Mouse (Mus musculus) thymus, postnatal 36 days (tissue): ENCODE measurements around the gene Gm28635.

Experiments used
- DNase-seq, 2 experiments: peaks; one replicate each; pipeline ENCODE4 v3.0.0; 2022; ENCODE audit warnings: mixed read lengths in 2 of 2

Gm28635 gene

DNA sequence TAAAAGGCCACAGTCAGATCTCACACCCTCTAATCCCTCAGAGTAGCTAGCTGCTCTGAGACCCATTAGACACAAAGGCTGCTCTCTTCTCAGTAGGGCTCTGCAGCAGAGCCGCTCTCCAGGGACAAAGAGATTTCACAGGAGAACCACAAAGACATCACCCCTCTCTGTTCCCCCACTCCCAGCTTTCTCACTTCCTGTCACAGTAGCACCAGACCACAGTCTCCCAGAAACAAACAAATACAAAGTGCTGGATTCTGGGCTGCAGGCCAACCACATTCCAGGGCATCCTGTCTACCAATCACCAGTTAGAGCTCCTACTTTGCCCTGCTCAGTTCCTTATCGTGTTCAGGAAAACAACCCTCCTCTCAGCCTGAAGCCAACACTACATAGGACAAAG lies 42.2 kb downstream of the Gm28635 start:
- no peak for DNase-seq

DNA sequence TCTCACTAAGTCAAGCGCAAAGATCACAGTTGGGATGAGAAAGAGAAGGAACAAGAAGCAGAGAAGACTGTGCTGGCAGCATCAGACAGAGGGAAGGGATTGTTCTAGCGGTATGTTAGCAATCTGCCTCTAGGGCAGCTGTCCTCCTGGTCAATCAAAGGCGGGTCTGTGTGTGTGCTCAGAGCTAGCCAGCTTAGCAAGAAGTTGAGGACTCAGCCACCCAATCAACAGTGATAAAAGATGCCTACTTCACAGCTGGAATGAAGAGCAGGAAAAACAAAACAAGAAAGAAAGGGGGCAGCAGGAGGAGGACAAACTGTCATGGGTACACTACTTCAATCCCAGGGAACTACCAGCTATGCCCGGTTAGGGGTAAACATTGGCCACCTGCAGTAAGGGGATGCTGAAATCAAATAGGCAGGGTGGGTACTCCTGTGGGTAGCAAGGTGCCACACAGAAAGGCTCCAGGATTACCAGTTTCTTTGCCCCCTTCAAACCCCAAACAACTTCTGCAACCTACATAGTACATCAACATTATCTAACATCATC lies 42.8 kb downstream of the Gm28635 start:
- no peak for DNase-seq

DNA sequence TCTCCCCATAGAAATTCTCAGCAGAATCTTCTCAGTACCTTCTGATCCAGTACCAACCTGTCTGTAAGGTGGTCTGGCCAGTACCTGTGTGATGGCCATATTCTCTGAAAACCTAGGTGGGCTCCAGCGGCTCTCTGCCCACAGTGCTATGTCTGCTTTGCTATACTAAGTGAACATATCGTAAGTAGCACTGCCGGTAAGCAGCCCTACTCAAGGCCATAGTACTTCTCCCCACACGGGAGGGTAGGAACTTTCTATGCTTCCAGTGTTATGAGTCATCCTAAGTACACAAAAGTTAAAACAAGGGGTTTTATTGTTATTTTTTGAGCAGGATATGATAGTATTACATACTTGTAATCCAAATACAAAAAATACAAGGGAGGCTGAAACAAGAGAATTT lies 43.8 kb downstream of the Gm28635 start:
- DNase-seq: no peak

DNA sequence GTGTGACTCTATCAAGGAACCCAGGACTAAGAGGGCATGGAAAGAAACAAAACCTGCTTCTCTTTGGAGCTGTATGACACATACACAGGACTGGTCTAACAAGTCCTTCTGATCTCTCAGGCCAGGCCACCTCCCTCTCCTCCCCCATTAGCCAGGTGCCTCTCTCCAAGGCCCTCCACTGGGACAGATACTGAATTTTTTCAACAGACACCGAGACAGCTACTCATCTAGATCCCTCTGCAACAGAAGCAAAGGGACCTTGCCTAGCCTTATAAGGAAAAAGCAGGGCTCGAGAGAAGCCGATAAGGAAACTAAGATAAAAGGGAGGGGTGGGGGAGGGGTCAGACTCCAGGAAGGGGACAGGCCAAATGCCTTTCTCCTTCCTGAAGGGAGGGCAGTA lies 44.8 kb downstream of the Gm28635 start:
- DNase-seq: no peak

DNA sequence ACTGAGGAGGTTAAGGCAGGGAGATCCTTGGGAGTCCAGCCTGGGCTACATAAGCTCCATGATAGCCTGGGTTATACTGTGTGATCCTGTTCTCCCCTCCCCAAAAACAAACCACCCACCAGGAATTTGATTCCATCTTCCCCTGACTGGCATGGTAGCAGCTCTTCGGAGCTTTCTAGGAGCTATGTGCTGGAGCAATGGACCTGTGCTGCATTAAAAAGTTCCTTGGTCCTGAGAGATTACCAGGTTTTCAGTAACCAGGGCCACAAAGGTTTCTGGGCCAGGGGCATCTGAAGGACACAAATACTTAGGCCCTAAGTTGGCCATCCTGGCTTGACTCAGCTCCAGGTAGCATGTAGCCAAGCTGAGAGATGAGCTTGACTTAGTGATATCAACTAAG lies 45.8 kb downstream of the Gm28635 start:
- DNase-seq: no peak

DNA sequence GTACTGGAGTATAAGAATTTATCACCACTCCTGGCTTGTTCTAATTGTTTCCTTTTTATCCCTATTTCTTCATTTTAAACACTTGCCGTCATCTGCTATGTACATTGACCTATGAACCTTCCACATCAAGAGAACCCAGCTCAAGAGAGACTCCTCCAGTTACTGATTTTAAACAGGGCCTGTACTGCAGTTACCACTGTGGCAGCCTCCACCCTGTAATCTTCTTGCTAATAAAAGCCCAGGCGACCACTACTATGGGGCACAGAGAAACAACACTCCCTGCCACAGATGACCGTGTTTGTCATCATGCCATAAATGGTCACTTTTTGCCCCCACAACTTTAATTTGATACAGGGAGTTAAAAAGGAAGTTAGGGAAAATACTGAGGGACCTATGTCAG lies 50.8 kb downstream of the Gm28635 start:
- no peak for DNase-seq

DNA sequence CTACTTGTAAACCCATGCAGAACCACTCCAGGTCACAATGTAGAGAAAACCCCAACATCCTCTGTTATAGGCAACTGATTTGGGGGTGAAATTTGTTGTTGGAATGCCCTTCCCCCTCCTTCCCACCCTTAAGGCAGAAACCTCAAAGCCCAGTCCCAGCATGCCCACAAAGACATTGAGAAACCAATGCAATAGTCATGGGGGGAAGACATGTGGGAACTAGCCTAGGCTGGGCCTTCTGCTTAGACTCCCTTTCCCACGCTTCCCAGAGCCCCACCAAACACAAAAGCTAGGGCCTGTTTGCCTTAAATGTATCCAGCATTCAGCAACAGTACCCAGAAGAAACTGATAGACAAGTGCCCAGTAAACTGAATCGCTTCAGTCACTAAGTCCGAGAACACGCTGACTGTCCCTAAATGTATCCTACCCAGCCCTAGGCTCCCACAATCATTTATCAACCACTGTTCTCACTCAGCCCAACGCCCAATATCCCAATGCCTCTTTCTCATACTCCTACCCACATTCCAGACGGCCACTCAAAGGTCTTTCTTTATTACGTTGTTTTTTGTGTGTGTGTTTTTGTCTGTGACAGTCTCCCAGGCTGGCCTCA lies 51.4 kb downstream of the Gm28635 start:
- DNase-seq: no peak

DNA sequence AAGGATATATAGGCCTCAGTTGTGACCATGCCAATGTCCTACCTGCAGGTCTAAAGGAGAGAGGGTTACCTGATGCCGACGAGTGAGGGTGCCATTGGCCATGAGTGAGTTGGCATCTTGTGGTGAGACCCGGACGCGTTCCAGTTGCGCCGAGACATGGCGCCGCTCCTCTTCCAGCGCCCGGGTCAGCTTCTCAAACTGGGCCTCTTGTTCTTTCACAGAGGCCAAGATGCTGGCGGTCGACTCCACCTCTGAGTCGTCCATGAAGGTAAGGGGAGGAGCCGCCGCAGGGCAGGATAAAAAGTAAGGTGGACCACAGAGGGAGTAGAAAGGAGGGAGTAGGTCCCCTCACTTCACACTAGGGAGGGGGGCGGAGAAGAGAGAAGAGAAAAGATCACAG lies 53.6 kb downstream of the Gm28635 start:
- no peak for DNase-seq

DNA sequence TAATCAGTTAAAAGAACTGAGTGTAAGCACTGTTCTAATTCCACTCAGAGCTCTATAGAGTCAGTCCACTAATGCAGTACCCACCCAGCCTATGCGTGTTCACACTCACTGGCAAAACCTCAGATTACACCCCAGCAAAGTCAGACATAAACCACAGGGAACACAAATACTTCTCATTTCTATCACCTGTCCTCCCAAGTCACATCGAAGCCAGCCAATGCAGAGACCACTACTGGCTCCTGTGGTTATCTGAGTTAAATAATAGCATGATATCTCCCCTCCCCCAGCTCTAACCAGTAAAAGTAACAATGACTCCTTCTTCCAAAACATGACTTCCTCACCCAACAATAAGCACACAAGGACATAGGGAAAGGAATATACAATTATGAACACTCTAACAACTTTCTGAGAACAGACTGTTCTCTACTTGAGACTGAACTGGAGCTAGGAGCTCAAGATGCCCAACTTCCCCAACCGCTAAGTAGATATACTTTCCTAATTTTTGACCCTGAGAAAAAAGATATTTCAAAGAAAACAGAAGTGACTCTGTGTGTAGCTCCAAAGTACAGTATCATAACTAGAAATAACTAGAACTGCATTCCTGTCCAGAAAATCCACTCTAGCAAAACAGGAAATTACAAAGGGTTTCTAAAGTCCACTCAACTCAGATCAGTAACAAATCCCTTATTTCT lies 54.3 kb downstream of the Gm28635 start:
- no peak for DNase-seq

DNA sequence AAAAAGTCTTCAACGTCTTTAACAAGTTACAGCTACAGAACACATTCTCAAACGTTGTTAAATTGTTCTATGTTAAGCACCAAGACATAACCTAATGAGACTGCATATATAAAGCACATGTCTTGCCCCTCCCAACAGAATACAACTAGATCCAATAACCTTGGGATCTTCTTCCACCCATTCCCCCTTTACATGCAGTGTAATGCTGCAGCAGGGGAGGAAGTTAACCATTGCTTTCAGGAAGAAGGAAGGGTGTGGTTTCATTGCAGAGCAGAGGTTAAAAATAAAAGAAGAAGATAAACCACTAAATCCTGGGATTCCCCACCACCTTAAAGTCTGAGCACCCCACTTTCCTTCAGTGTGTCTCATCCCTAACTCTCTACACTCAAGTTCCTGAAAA lies 55.2 kb downstream of the Gm28635 start:
- no peak for DNase-seq

DNA sequence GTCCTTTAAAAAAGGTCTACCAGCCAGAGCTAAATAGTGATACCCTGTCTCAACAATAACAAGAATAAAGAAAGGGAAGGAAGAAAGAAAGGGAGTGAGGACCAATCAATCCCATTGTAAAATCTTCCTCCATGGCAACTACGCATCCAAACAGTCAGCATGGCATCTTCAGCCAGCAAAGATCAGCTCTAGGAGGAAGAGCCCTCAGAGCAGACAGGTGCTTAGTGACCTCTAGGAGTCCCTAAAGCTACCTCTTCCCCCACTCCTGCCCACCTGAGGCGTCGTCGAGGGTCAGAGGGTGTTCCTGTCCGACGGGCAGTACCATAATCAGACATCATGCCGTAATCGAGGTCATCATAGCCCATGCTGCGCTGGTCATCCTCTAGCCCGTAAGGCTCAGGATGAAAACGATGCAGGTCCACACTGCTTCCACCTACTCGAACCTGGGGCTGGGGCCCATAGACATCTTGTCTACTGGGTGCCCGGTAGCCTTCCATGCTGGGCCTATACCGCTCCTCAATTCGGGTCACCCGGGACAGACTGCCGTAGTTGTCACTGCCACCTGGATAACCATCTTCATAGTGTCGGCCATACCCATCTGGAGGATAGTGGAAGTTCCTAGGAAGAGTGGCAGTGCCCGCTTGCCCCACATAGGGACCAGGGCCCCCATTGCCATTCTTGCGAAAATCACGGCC lies 58.0 kb downstream of the Gm28635 start:
- no peak for DNase-seq

DNA sequence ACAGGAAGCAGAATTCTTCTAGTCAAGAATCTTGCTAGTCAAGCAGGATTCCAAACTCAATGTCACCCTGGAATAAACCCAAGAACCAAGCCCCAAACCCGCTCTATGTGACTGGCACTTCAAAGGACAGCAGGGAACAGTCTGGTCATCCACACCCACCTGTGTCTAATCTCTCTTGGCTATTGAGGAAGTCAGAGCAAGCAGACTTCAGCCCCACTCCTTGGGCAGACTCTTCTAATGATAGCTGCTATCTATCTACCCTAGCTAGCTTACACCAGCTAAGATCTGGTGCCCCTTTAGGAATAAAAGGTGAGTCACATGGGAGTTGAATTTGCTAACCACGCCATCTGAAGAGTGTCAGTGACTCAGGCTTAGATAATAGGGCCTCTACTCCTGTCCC lies 58.9 kb downstream of the Gm28635 start:
- no peak for DNase-seq

DNA sequence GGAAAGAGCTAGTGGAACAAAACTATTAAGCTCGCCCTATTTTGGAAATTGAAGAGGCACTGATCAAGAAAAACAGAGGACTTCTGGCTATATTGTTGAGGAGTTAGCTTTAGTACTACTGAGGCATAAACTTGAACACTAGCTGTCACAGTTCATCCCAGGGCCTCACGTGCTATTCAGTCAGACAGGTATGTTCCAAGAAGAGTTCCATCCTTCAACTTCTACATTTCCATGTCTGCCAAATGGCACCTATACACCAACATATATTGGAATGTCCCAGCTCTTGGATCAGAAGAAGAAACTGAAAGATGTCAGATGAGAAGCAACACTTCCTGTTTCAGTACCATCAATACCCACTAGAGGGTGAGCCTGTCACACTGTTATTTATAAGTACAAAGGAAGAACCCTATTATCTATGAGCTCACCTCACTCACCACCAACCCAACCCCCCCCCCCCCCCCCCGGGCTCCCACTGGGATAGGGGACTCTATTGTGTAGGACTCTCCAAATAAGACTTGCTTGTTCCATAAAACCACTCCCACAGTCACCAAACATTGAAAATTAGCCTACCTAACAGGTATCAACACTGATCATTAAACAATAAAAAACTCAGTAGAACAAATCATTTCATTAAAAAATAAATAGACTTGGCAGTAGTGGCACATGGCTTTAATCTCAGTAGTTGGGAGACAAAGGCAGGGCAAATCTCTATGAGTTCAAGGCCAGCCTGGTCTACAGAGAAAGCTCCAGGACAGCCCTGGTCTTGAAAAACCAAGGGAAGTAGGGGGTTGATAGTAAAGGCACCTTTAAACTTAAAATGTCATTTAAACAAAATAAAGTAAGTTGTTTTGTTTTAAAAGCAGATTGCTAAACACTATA lies 60.0 kb downstream of the Gm28635 start:
- no peak for DNase-seq

DNA sequence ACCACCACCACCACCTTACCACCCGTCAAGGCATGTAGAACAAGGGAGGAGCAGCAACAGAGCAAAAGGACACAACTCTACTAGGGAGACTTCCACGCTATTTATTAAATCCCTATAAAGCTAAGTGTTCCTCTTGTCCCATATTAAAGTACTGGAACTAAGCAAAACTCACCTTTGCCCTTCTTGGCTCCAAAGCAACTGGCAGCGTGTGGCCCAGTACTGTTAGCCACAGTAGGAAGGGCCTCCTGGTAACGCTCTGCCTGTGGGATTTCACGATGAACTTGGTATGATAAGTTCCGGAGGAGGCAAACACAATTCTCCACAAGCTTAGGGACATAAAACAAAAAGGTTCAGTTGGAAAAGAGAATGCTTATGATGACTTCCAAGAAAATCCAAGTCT lies 65.1 kb downstream of the Gm28635 start:
- DNase-seq: no peak

DNA sequence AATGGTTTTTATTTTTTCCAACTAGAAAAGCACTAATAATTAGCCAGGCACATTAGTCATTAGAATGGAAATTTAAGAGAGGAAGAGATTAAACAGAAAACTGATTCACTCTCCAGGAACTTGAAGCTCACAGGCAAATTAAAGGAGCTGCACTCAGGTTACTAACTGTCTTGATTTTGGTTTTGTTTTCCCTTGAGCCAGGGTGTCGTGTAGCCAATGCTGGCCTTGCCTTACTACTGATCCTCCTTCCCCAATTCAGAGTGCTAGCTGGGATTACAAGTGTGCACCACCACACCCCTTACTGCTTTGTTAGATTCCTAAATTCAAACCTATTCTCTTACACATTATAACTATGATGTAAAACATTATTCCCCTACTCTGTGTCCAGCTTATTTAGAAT lies 70.0 kb downstream of the Gm28635 start:
- DNase-seq: no peak

DNA sequence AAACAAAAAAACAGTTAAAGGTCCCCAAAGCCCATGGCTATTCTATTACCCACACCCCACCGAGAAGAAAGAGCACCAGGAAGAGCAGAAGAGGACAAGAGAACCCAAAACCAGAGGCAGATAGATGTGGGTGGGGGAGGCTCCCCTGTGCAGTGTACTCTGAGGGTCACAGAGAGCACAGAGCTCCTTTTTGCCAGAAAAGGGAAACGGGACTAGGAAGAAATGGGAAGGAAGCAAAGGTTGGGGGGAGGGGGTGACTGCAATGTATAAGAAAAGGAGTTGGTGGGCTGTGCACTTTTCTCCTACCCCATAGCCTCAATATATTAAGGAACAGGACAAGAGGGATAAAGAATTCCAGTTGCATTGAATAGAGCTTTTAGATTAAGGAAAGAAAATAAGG lies 76.9 kb downstream of the Gm28635 start:
- no peak for DNase-seq

DNA sequence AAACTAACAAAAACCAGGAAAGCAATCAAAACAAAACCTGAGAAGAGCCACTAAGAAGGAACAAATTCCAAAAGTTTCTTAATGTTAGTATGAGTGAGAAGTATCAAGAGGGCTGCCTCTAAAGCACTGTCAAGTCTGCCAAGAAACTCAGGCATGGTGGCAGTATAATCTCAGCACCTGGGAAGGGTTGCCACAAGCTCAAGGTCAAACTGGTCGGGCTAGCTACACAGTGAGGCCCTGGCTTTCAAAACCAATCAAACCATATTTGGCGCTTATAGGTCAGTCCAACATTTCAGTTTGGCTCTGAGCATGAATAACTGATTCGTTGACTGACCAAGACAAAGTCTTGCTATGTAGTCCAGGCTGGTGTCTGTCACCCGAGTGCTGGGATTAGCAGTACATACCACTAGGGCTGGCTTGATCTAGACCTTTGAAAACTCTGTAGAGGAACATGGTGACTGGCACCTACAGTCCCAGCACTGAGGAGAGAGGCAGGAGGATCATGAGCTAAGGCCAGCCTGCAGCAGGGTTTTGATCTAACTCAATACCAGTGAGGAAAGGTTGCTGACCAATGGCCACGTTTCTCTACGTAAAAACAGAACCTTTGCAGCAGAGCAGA lies 78.5 kb downstream of the Gm28635 start:
- DNase-seq: no peak

DNA sequence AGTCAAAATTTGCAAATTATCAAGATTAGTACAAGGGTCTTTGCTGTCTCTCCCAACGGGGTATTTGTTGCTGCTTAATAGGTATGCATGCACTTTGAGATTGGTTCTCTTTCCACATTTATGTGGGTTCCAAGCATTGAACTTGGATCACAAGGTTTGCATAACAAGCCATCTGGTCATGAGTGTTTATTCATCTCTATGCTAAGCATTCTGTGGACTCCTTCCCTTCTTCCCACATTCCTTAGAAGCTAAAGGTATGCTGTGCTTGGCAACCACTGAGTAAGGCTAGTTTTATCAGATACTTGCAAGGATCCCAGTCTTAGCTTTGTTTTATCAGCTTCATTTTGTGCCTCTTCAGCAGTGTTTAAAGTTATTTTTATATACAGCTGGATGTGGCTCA lies 80.7 kb downstream of the Gm28635 start:
- no peak for DNase-seq

DNA sequence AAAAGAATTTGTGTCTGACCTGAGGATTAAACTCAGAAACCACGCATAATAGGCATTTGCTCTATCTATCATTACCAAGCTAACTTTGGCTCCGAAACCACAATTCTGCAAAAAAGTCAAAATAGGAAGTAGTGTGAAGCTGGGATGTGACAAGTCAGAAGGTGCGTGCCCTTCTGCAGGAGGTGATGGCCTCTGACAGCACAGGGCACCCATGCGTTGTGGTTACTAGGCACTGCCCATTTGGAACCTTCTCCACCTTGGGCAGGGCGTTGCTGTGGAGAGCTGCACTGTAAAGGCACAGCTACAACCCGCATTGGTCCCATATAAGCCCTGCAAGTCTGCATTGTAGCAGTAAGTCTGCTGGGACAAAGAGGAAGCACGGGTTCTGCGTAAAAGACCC lies 85.0 kb downstream of the Gm28635 start:
- DNase-seq: no peak

DNA sequence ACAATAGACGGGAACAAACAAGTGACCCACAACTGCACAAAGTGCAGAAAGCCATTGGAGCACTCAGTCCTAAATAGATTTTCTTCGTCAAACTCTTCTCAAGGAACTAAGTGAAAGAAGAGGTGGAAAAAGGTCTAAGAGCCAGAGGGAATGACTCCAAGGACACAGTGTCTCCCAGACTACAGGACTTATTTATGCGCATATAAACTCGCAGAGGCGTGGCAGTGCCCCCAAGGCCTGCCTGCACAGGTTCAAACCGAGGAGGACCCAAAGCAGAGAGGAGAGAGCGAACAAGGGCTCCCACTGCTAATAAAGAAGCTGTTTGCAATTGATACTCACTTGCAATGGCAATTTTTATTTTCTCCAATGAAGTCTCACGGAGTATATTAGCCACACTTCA lies 92.1 kb downstream of the Gm28635 start:
- no peak for DNase-seq

DNA sequence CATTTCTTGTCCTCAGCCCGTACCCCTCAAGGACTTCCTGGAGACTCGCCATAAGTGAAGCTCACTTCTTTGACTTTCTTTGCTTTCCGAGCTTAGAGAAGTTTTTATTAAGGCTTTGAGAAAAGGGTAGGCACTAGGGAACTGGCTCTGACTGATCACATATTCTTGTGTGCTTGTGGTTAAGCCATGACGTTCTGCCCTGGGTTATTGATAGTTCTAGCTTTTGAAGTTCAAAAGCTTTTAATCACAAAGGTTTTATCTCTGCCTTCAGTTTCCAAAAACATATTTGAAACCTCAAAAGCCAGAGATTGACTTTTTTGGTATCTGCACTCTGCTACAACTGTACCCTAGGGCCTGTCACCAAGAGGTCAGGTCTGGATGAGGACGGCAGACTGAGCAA lies 95.6 kb downstream of the Gm28635 start:
- no peak for DNase-seq

DNA sequence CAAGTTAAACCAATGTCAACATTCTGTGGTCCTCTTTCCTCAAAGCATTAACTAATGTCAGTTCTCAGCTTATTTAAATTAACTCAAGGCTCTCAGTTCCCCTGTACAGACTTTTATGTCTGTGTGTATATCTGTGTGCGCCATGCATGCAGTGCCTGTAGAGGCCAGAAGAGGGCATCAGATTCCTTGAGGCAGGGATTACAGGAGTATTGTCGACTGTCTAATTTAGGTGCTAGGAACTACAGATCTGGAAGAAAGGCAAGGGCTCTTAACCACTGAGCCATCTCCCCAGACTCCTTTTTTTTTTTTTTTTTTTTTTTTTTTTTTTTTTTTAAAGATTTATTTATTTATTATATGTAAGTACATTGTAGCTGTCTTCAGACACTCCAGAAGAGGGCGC lies 96.6 kb downstream of the Gm28635 start:
- DNase-seq: peak; percentile 9 to 15

DNA sequence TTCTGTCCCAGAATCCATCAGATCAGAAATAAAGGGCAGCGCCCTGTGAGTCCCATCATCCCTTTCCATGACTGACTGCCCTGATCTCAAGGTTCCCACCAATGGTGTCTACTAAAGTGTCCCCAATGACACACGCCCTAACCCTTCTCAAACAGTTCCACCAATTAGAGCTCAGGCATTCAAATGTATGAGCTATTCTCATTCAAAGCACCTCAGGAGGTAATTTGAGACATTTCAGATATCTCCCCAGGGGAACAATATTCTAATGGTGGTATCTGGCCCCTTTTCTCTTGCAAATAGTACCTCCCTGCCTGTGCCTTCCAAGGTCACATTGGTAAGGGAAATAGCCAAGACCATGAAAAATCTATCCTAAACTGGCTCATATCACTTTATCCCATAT lies 98.5 kb downstream of the Gm28635 start:
- no peak for DNase-seq
